Comparison of ENCODE assay signal across 9 mouse cellular contexts in genomic region chr4:101168189-101168778, GRCm38 (mm10).
DNase-seq lines count a peak whose midpoint lies in the region; ATAC-seq and TF ChIP-seq lines count a peak whose summit lies in the region.
"Had no signal": no experiment of that assay in that cellular context is flagged by ENCODE, and none has a peak within 500 bp of the region (broad histone marks: within the 10 kb centered on the region; RNA-seq: fewer than 3 reads in every experiment).

No protein-coding gene starts in this region.

- H3K9me3 ChIP-seq in embryonic facial prominence, embryonic 11.5 days (replicated peaks; ENCODE audit: control insufficient read depth, low read length): no peaks in the 10 kb centered on the region
- no peaks in the 10 kb centered on the region for H3K9me3 ChIP-seq in liver, embryonic 14.5 days (ENCODE audit: control insufficient read depth, low read length)
- no peaks in the 10 kb centered on the region for H3K9me3 ChIP-seq in neural tube, embryonic 15.5 days (replicated peaks)

- no peak overlapping the region for H3K9ac ChIP-seq in embryonic facial prominence, embryonic 11.5 days (replicated peaks; ENCODE audit: low read length)
- H3K9ac ChIP-seq in liver, embryonic 14.5 days (replicated peaks): no peak overlapping the region
- no peak overlapping the region for H3K9ac ChIP-seq in neural tube, embryonic 15.5 days (replicated peaks)

- 54% methylated on average over 6 of the region's 6 CpGs for WGBS in embryonic facial prominence, embryonic 11.5 days
- WGBS in liver, embryonic 14.5 days (ENCODE audit: insufficient replicate concordance): 44% methylated on average over 6 of the region's 6 CpGs
- 49% methylated on average over 6 of the region's 6 CpGs for WGBS in neural tube, embryonic 15.5 days

- peak; percentile 67 for ATAC-seq in activated CD4-positive, CD25-positive, alpha-beta regulatory T cell, adult 4 months
- ATAC-seq in embryonic facial prominence, embryonic 11.5 days (replicated peaks; ENCODE audit: insufficient number of reproducible peaks, low FRiP score, low TSS enrichment, low read depth): no peak
- peak; percentile 70 for ATAC-seq in inflammation-experienced regulatory T-cells, adult 6 months
- peak; percentile 55; the same call in 1 of the 2 replicates for ATAC-seq in liver, embryonic 14.5 days (ENCODE audit: insufficient read depth)
- ATAC-seq in neural tube, embryonic 15.5 days (ENCODE audit: low FRiP score): peak; percentile 78

- H3K4me3 ChIP-seq in embryonic facial prominence, embryonic 11.5 days (ENCODE audit: low read depth, low read length): no peak overlapping the region
- H3K4me3 ChIP-seq in liver, embryonic 14.5 days (ENCODE audit: insufficient read depth in 1 of 2, low read depth in 2 of 2, low read length in 2 of 2): no peak overlapping the region
- no peak overlapping the region for H3K4me3 ChIP-seq in neural tube, embryonic 15.5 days (replicated peaks)

- no peaks in the 10 kb centered on the region for H3K4me1 ChIP-seq in embryonic facial prominence, embryonic 11.5 days (ENCODE audit: control insufficient read depth, insufficient read depth, low read length)
- H3K4me1 ChIP-seq in liver, embryonic 14.5 days (replicated peaks; ENCODE audit: control insufficient read depth in 2 of 2, insufficient read depth in 2 of 2, low read length in 1 of 2): no peaks in the 10 kb centered on the region; a peak in 1 of 4 replicates
- 0 out of 2 replicates have a peak, but pooled peaks cover 3% of the 10 kb centered on the region for H3K4me1 ChIP-seq in neural tube, embryonic 15.5 days

- H3K4me2 ChIP-seq in embryonic facial prominence, embryonic 11.5 days (ENCODE audit: low read depth, low read length): no peak overlapping the region
- no peak overlapping the region for H3K4me2 ChIP-seq in liver, embryonic 14.5 days (ENCODE audit: low read depth)
- H3K4me2 ChIP-seq in neural tube, embryonic 15.5 days: no peak overlapping the region

- peak; percentile 58 for DNase-seq in layer of hippocampus, adult 9-11 months
- DNase-seq in layer of hippocampus, postnatal 36 days: no peak
- peak; percentile 57 for DNase-seq in embryonic facial prominence, embryonic 11.5 days (ENCODE audit: low spot score)
- DNase-seq in liver, embryonic 14.5 days (ENCODE audit: low read depth in 3 of 3, low spot score in 3 of 3): no peak
- no peak for DNase-seq in urinary bladder, postnatal 4 days (ENCODE audit: low spot score in 2 of 2)

- H3K27ac ChIP-seq in embryonic facial prominence, embryonic 11.5 days (replicated peaks; ENCODE audit: low read depth, low read length): no peak overlapping the region
- no peak overlapping the region for H3K27ac ChIP-seq in liver, embryonic 14.5 days
- no peak overlapping the region for H3K27ac ChIP-seq in neural tube, embryonic 15.5 days (replicated peaks)
- H3K27ac ChIP-seq: macrophage had no signal

- H3K27me3 ChIP-seq in embryonic facial prominence, embryonic 11.5 days (ENCODE audit: control insufficient read depth, insufficient read depth, low read length): no peaks in the 10 kb centered on the region
- no peaks in the 10 kb centered on the region for H3K27me3 ChIP-seq in liver, embryonic 14.5 days (ENCODE audit: control insufficient read depth, insufficient read depth, low read length)
- H3K27me3 ChIP-seq in neural tube, embryonic 15.5 days (replicated peaks): no peaks in the 10 kb centered on the region

- TF ChIP-seq EP300 in liver, embryonic 14.5 days (IDR thresholded peaks at IDR 0.05; ENCODE audit: low read depth): no peak

- H3K36me3 ChIP-seq in embryonic facial prominence, embryonic 11.5 days (replicated peaks; ENCODE audit: control insufficient read depth, insufficient read depth, low read depth, low read length): no peaks in the 10 kb centered on the region
- H3K36me3 ChIP-seq in liver, embryonic 14.5 days (replicated peaks; ENCODE audit: control insufficient read depth, insufficient read depth, low read depth): peaks cover 19% of the 10 kb centered on the region
- peaks cover 41% of the 10 kb centered on the region for H3K36me3 ChIP-seq in neural tube, embryonic 15.5 days

- TF ChIP-seq CTCF in liver, embryonic 14.5 days (IDR thresholded peaks at IDR 0.05; ENCODE audit: low read depth): peak; percentile 77

Comparison
In these comparisons a context has a peak if more than half of its experiments do, and no peak if none do; other contexts are left out.
1. DNase-seq: peak in layer of hippocampus, adult 9-11 months (single experiment) and embryonic facial prominence, embryonic 11.5 days (single experiment); none in layer of hippocampus, postnatal 36 days (0 of 2), liver, embryonic 14.5 days (0 of 3) and urinary bladder, postnatal 4 days (0 of 2).